11 mouse cellular contexts compared by ENCODE assay signal in genomic region chr1:75214442-75214841, GRCm38 (mm10). TPM values are rescaled to one million over a fixed set of nuclear protein-coding genes. Genes with fewer than 3 reads are reported as not detected.
DNase-seq lines count a peak whose midpoint lies in the region; ATAC-seq and TF ChIP-seq lines count a peak whose summit lies in the region.
"Had no signal": no experiment of that assay in that cellular context is flagged by ENCODE, and none has a peak within 500 bp of the region (broad histone marks: within the 10 kb centered on the region; RNA-seq: fewer than 3 reads in every experiment).

No protein-coding gene starts in this region.

- peak; percentile 41 for DNase-seq in lung, postnatal 0 days (ENCODE audit: low spot score)
- DNase-seq in lung, postnatal 36 days: no peak
- no peak for DNase-seq in intestine, embryonic 14.5 days (ENCODE audit: low spot score)
- peak; percentile 92 for DNase-seq in kidney, postnatal 14 days
- DNase-seq in gastrocnemius, postnatal 25 days: no peak
- no peak for DNase-seq in hindbrain, embryonic 10.5 days (ENCODE audit: low spot score)
- no peak for DNase-seq in spleen, adult 18-20 months

- no peak for TF ChIP-seq POLR2A in small intestine, adult 2 months (IDR thresholded peaks at IDR 0.05; ENCODE audit: low read depth, low read length)

- WGBS in lung, postnatal 0 days: 37% methylated on average over 2 of the region's 2 CpGs
- 62% methylated on average over 2 of the region's 2 CpGs for WGBS in intestine, embryonic 14.5 days
- WGBS in small intestine, adult 2 months: 25% methylated on average over 2 of the region's 2 CpGs
- WGBS in hindbrain, embryonic 10.5 days: 90% methylated on average over 2 of the region's 2 CpGs

- peaks cover 10% of the 10 kb centered on the region; the same call in 1 of the 2 replicates for H3K36me3 ChIP-seq in lung, postnatal 0 days (ENCODE audit: insufficient read depth, low read length)
- peaks cover 34% of the 10 kb centered on the region for H3K36me3 ChIP-seq in intestine, embryonic 14.5 days (ENCODE audit: control insufficient read depth, insufficient read depth, low read length)
- peaks cover 42% of the 10 kb centered on the region for H3K36me3 ChIP-seq in small intestine, adult 2 months (ENCODE audit: control insufficient read depth, insufficient read depth, low read length)
- peaks cover 47% of the 10 kb centered on the region for H3K36me3 ChIP-seq in hindbrain, embryonic 10.5 days

- ATAC-seq in lung, postnatal 0 days: no peak
- no peak for ATAC-seq in intestine, embryonic 14.5 days (replicated peaks; ENCODE audit: low FRiP score, low TSS enrichment, low read depth)

- no peak overlapping the region for H3K9ac ChIP-seq in lung, postnatal 0 days (replicated peaks; ENCODE audit: low read depth)
- no peak overlapping the region for H3K9ac ChIP-seq in intestine, embryonic 14.5 days (ENCODE audit: low read length)
- H3K9ac ChIP-seq: limb, embryonic 15.5 days; neural tube, embryonic 12.5 days had no signal

- peaks cover 3% of the 10 kb centered on the region; the same call in 1 of the 2 replicates for H3K27me3 ChIP-seq in lung, postnatal 0 days (replicated peaks; ENCODE audit: insufficient read depth, low read length)
- peaks cover 20% of the 10 kb centered on the region for H3K27me3 ChIP-seq in intestine, embryonic 14.5 days (replicated peaks; ENCODE audit: control insufficient read depth, insufficient read depth, low read length)
- no peaks in the 10 kb centered on the region for H3K27me3 ChIP-seq in small intestine, adult 2 months (ENCODE audit: control insufficient read depth, insufficient read depth, low read length)
- peaks cover 42% of the 10 kb centered on the region for H3K27me3 ChIP-seq in hindbrain, embryonic 10.5 days (ENCODE audit: insufficient read depth, poor library complexity, severe bottlenecking)

- H3K9me3 ChIP-seq in lung, postnatal 0 days (ENCODE audit: low read length): no peaks in the 10 kb centered on the region
- no peaks in the 10 kb centered on the region for H3K9me3 ChIP-seq in intestine, embryonic 14.5 days (ENCODE audit: control insufficient read depth, low read length)
- H3K9me3 ChIP-seq in hindbrain, embryonic 10.5 days: no peaks in the 10 kb centered on the region
- H3K9me3 ChIP-seq: limb, embryonic 15.5 days; neural tube, embryonic 12.5 days had no signal

- no peak overlapping the region for H3K4me2 ChIP-seq in lung, postnatal 0 days (replicated peaks; ENCODE audit: low read depth, low read length)
- 0 out of 2 replicates have a peak overlapping the region, but pooled peaks have one; percentile 10 for H3K4me2 ChIP-seq in intestine, embryonic 14.5 days (ENCODE audit: low read length)
- H3K4me2 ChIP-seq: limb, embryonic 15.5 days; neural tube, embryonic 12.5 days had no signal

- peaks cover 17% of the 10 kb centered on the region for H3K4me1 ChIP-seq in lung, postnatal 0 days (ENCODE audit: insufficient read depth, low read depth, low read length)
- H3K4me1 ChIP-seq in intestine, embryonic 14.5 days (replicated peaks; ENCODE audit: control insufficient read depth, insufficient read depth, low read length): peaks cover 26% of the 10 kb centered on the region
- H3K4me1 ChIP-seq in small intestine, adult 2 months (ENCODE audit: control insufficient read depth, insufficient read depth, insufficient read length, low read length): peaks cover 39% of the 10 kb centered on the region
- H3K4me1 ChIP-seq in hindbrain, embryonic 10.5 days (replicated peaks): peaks cover 46% of the 10 kb centered on the region

- H3K27ac ChIP-seq in lung, postnatal 0 days (ENCODE audit: low read length): no peak overlapping the region
- H3K27ac ChIP-seq in intestine, embryonic 14.5 days (ENCODE audit: low read depth): peak overlapping the region; percentile 72
- H3K27ac ChIP-seq in small intestine, adult 2 months (ENCODE audit: insufficient read depth, low read depth, low read length): peak overlapping the region; percentile 96
- no peak overlapping the region for H3K27ac ChIP-seq in hindbrain, embryonic 10.5 days
- H3K27ac ChIP-seq: limb, embryonic 15.5 days; neural tube, embryonic 12.5 days had no signal

- TF ChIP-seq CTCF in lung, postnatal 0 days (IDR thresholded peaks at IDR 0.05): no peak
- TF ChIP-seq CTCF in small intestine, adult 2 months (IDR thresholded peaks at IDR 0.05; ENCODE audit: extremely low read depth, insufficient read length, insufficient replicate concordance, low read depth, low read length): no peak; the same call in 1 of the 2 replicates

- H3K4me3 ChIP-seq in lung, postnatal 0 days (ENCODE audit: low read depth, low read length): no peak overlapping the region
- H3K4me3 ChIP-seq in intestine, embryonic 14.5 days (ENCODE audit: low read depth, low read length): no peak overlapping the region
- no peak overlapping the region for H3K4me3 ChIP-seq in small intestine, adult 2 months (ENCODE audit: low read depth, low read length)
- H3K4me3 ChIP-seq in hindbrain, embryonic 10.5 days: no peak overlapping the region
- H3K4me3 ChIP-seq: limb, embryonic 15.5 days; neural tube, embryonic 12.5 days had no signal

- TF ChIP-seq EP300 in lung, postnatal 0 days (IDR thresholded peaks at IDR 0.05): no peak

RNA-seq across cellular contexts. Expression of gene Stk16, which starts 3.8 kb away (rescaled TPM):
- 75.8 and 77.0 TPM in 2 replicates for polyA plus RNA-seq in lung, postnatal 0 days (2015; fragmentation: Nextera tagmentation; extraction: Ambion mirVana)
- 116 and 131 TPM in 2 replicates for polyA plus RNA-seq in intestine, embryonic 14.5 days (2014; fragmentation: Nextera tagmentation; extraction: Ambion mirVana)
- 147 and 193 TPM in 2 replicates for polyA plus RNA-seq in small intestine, adult 2 months (2012; rRNA removed)
- 10 to 100 TPM; 23.1 to 26.0 TPM for total RNA-seq in gastrocnemius, postnatal 25 days (2021)
- 143 and 153 TPM in 2 replicates for polyA plus RNA-seq in hindbrain, embryonic 10.5 days (2016; fragmentation: Nextera tagmentation; extraction: Ambion mirVana)

RNA-seq across cellular contexts. Expression of gene Glb1l, which starts 3.8 kb away (rescaled TPM):
- polyA plus RNA-seq in lung, postnatal 0 days (2015; fragmentation: Nextera tagmentation; extraction: Ambion mirVana): 8.6 and 10.1 TPM in 2 replicates
- 15.1 and 19.2 TPM in 2 replicates for polyA plus RNA-seq in intestine, embryonic 14.5 days (2014; fragmentation: Nextera tagmentation; extraction: Ambion mirVana)
- polyA plus RNA-seq in small intestine, adult 2 months (2012; rRNA removed): 0.74 and 1.1 TPM in 2 replicates
- 1 to 10 TPM; 1.9 to 2.7 TPM for total RNA-seq in gastrocnemius, postnatal 25 days (2021)
- 14.5 and 19.9 TPM in 2 replicates for polyA plus RNA-seq in hindbrain, embryonic 10.5 days (2016; fragmentation: Nextera tagmentation; extraction: Ambion mirVana)

RNA-seq across cellular contexts. Expression of gene Tuba4a, which starts 5.2 kb away (rescaled TPM):
- 46.6 and 50.5 TPM in 2 replicates for polyA plus RNA-seq in lung, postnatal 0 days (2015; fragmentation: Nextera tagmentation; extraction: Ambion mirVana)
- polyA plus RNA-seq in intestine, embryonic 14.5 days (2014; fragmentation: Nextera tagmentation; extraction: Ambion mirVana): 68.7 and 86.5 TPM in 2 replicates
- 107 and 188 TPM in 2 replicates for polyA plus RNA-seq in small intestine, adult 2 months (2012; rRNA removed)
- 100 to 1,000 TPM; 749 to 982 TPM for total RNA-seq in gastrocnemius, postnatal 25 days (2021)
- 10.8 and 19.4 TPM in 2 replicates for polyA plus RNA-seq in hindbrain, embryonic 10.5 days (2016; fragmentation: Nextera tagmentation; extraction: Ambion mirVana)

RNA-seq across cellular contexts. Expression of gene A630095N17Rik, which starts 17.5 kb away (rescaled TPM):
- not detected in 2 replicates for polyA plus RNA-seq in lung, postnatal 0 days (2015; fragmentation: Nextera tagmentation; extraction: Ambion mirVana)
- polyA plus RNA-seq in intestine, embryonic 14.5 days (2014; fragmentation: Nextera tagmentation; extraction: Ambion mirVana): not detected in 2 replicates
- polyA plus RNA-seq in small intestine, adult 2 months (2012; rRNA removed): not detected in 2 replicates
- not detected for total RNA-seq in gastrocnemius, postnatal 25 days (2021)
- not detected in 2 replicates for polyA plus RNA-seq in hindbrain, embryonic 10.5 days (2016; fragmentation: Nextera tagmentation; extraction: Ambion mirVana)
- total RNA-seq: heart, adult 18-20 months had no signal
- polyA plus RNA-seq: limb, embryonic 15.5 days; neural tube, embryonic 12.5 days had no signal

RNA-seq across cellular contexts. Expression of gene Dnajb2, which starts 21.8 kb away (rescaled TPM):
- 40.1 and 45.6 TPM in 2 replicates for polyA plus RNA-seq in lung, postnatal 0 days (2015; fragmentation: Nextera tagmentation; extraction: Ambion mirVana)
- 14.2 TPM in 2 replicates for polyA plus RNA-seq in intestine, embryonic 14.5 days (2014; fragmentation: Nextera tagmentation; extraction: Ambion mirVana)
- 13.3 and 21.3 TPM in 2 replicates for polyA plus RNA-seq in small intestine, adult 2 months (2012; rRNA removed)
- 10 to 100 TPM; 58.4 to 60.9 TPM for total RNA-seq in gastrocnemius, postnatal 25 days (2021)
- 28.9 and 37.5 TPM in 2 replicates for polyA plus RNA-seq in hindbrain, embryonic 10.5 days (2016; fragmentation: Nextera tagmentation; extraction: Ambion mirVana)

Comparison
In these comparisons a context has a peak if more than half of its experiments do, and no peak if none do; other contexts are left out.
1. DNase-seq: peak in lung, postnatal 0 days (single experiment) and kidney, postnatal 14 days (single experiment); none in lung, postnatal 36 days (single experiment), intestine, embryonic 14.5 days (single experiment), gastrocnemius, postnatal 25 days (single experiment), hindbrain, embryonic 10.5 days (single experiment) and spleen, adult 18-20 months (0 of 2).
2. H3K27ac ChIP-seq: peak in intestine, embryonic 14.5 days (single experiment) and small intestine, adult 2 months (single experiment); none in lung, postnatal 0 days (single experiment) and hindbrain, embryonic 10.5 days (single experiment).